Mouse (Mus musculus) limb, embryonic 11.5 days (tissue): Measurements from ENCODE around the gene Pdhx. TPM values are rescaled to one million over a fixed set of nuclear protein-coding genes. Genes with fewer than 3 reads are reported as not detected.

Experiments used
- ATAC-seq: fragments of 200-750 bp; cut with Nextera tagmentation; 2 replicates; pipeline ENCODE4 v1.8.0; 2017; ENCODE audit warnings: low read depth; ENCODE audit not compliant: insufficient number of reproducible peaks, low FRiP score, low TSS enrichment
- DNase-seq: peaks from one replicate; pipeline ENCODE4 v3.0.0-alpha.2; 2015; ENCODE audit warnings: low spot score
- H3K27ac ChIP-seq: fragments of 300-500 bp; sonication (generic); replicated peaks from 2 replicates; pipeline ENCODE4 v1.5.1; 2014; ENCODE audit warnings: low read depth, mild to moderate bottlenecking, low read length
- H3K27me3 ChIP-seq: fragments of 300-500 bp; sonication (generic); 2 replicates; pipeline ENCODE4 v1.6.1; 2014; ENCODE audit warnings: mild to moderate bottlenecking, low read length, mixed read lengths; ENCODE audit not compliant: control insufficient read depth, insufficient read depth
- H3K36me3 ChIP-seq: fragments of 300-500 bp; sonication (generic); 2 replicates; pipeline ENCODE4 v1.6.1; 2014; ENCODE audit warnings: mild to moderate bottlenecking, low read length, moderate library complexity, mixed read lengths; ENCODE audit not compliant: control insufficient read depth, insufficient read depth
- H3K4me1 ChIP-seq: fragments of 300-500 bp; sonication (generic); 2 replicates; pipeline ENCODE4 v1.6.1; 2014; ENCODE audit warnings: low read length, mixed read lengths; ENCODE audit not compliant: control insufficient read depth, insufficient read depth
- H3K4me2 ChIP-seq: fragments of 300-500 bp; sonication (generic); 2 replicates; pipeline ENCODE4 v1.6.1; 2014; ENCODE audit warnings: low read depth, mild to moderate bottlenecking, moderate library complexity; ENCODE audit not compliant: severe bottlenecking
- H3K4me3 ChIP-seq: fragments of 300-500 bp; sonication (generic); 2 replicates; pipeline ENCODE4 v1.5.1; 2014; ENCODE audit warnings: low read depth, low read length
- H3K9ac ChIP-seq: fragments of 300-500 bp; sonication (generic); 2 replicates; pipeline ENCODE4 v1.6.1; 2014; ENCODE audit warnings: mild to moderate bottlenecking, low read length
- H3K9me3 ChIP-seq: fragments of 300-500 bp; sonication (generic); 2 replicates; pipeline ENCODE4 v1.6.1; 2016; ENCODE audit warnings: low read length; ENCODE audit not compliant: control insufficient read depth
- WGBS: fragments of 180-500 bp; shearing (Covaris S2); extraction: QIAGEN DNeasy Blood & Tissue Kit; methylation state at CpG from one replicate; pipeline ENCODE4 v1.1.7; 2014; 5-methylcytosine and 5-hydroxymethylcytosine counted together
- polyA plus RNA-seq: library from polyadenylated mRNA; unstranded; fragments of >200 nt; fragmentation: Nextera tagmentation; extraction: Ambion mirVana; gene quantifications from 2 replicates; pipeline ENCODE4 v1.2.1, GENCODE M21; 2014

Gene Pdhx
- polyA plus RNA-seq, 1 experiment from 2014 or later: 43.3 TPM

DNA sequence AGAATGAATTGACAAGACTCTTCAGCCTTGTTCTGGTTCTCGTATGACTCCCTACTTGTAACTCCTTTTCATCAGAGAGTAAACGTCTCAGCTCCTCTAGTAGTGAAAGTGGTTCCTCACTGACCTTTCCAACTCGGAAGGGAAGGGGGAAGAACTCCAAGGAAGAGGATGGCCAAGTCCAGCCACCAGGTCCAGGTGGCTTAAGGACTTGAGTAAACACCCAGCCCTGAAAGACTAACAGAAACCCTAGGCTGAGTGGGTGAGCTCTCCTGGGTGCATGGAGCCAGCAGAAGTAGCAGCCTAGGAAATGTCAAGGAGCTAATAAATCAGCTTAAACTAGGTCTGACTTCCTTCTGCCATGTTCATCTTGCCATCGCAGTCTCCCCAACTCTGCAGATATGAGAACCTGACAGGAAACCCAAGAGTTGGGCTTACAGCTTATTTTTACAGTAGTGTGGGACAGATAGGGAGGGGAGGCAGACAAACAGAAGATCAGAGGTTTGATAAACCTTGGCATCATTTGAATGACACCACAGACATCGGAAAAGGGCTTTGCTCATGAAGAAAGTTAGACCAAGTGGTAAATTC is 97.9 kb downstream of the Pdhx start:
- no peaks in the 10 kb centered on the region for H3K27me3 ChIP-seq
- ATAC-seq (no peak), DNase-seq (no peak)
- no peaks in the 10 kb centered on the region for H3K4me1 ChIP-seq
- 87% methylated on average over 5 of the region's 5 CpGs for WGBS
- no peaks in the 10 kb centered on the region for H3K36me3 ChIP-seq
- no peak overlapping the region for H3K4me2 ChIP-seq
- H3K4me3 ChIP-seq: no peak overlapping the region
- H3K9ac ChIP-seq: no peak overlapping the region
- no peaks in the 10 kb centered on the region for H3K9me3 ChIP-seq
- H3K27ac ChIP-seq: no peak overlapping the region

DNA sequence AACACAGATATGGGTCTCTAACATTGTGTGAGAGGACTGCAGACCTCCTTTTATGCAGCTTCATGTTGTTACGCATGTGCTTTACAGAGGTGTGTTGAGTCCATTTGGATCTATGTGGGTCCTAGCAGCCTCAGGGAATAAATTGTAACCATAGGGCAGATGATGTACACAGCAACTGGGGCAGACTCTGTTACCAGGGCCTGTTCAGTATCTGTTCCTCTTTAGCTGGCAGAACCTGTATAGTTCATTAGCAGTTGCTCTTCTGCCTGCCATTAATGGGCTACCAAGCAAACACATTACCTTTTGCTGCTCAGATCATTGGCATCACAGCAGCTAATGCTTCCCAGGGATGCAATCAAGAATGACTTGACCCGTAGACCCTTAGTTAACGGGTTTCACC is 100.2 kb downstream of the Pdhx start:
- no peak overlapping the region for H3K9ac ChIP-seq
- no peaks in the 10 kb centered on the region for H3K27me3 ChIP-seq
- 86% methylated on average over 3 of the region's 3 CpGs for WGBS
- H3K36me3 ChIP-seq: no peaks in the 10 kb centered on the region
- ATAC-seq (no peak), DNase-seq (no peak)
- H3K4me3 ChIP-seq: no peak overlapping the region
- no peaks in the 10 kb centered on the region for H3K4me1 ChIP-seq
- no peak overlapping the region for H3K4me2 ChIP-seq
- H3K27ac ChIP-seq: no peak overlapping the region
- H3K9me3 ChIP-seq: no peaks in the 10 kb centered on the region

DNA sequence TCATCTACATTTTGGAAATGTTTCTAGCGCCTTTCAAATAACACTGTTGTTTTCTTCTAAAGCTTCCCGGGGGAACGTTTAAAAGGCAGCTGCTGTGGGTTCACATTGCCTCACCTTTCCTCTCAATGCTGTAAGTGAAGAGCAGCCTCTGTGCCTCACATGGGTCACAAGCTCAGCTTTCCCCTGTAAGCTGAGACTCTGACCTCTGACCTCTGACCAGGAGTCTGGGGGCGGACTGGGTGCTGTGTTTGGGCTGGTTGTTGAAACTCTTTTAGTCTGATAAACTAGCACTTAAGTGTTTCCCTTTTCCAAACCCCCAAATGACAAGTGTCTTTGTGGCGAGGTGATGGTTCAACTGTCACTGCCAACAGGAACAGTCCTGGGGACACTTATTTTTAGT is 100.7 kb downstream of the Pdhx start:
- ATAC-seq (no peak), DNase-seq (no peak)
- Histone ChIP-seq H3K4me3 (no peak overlapping the region), H3K4me2 (no peak overlapping the region), H3K27ac (no peak overlapping the region), H3K27me3 (no peaks in the 10 kb centered on the region), H3K9me3 (no peaks in the 10 kb centered on the region), H3K9ac (no peak overlapping the region), H3K4me1 (no peaks in the 10 kb centered on the region), H3K36me3 (no peaks in the 10 kb centered on the region)
- WGBS: 49% methylated on average over 5 of the region's 5 CpGs

DNA sequence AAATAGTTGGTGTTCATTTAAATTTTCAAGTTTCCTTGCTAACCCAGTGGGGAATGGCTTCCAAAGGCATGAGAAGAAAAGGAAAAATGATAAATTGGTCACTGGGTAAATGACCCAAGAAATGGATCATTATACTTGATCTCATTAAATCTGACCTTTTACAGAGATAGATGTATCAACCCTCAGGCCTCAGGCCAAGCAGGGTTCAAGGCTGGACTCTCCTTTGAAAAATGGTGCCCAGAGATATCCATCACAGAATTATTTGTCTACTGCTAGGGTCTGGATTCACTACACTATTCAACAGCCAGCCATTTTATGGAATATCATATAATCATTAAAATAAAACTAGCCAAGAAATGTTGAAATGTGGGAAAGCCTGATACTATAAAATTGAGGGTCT is 101.4 kb downstream of the Pdhx start:
- no peaks in the 10 kb centered on the region for H3K4me1 ChIP-seq
- no peak overlapping the region for H3K4me3 ChIP-seq
- no peak overlapping the region for H3K9ac ChIP-seq
- H3K9me3 ChIP-seq: no peaks in the 10 kb centered on the region
- H3K27me3 ChIP-seq: no peaks in the 10 kb centered on the region
- no peak overlapping the region for H3K4me2 ChIP-seq
- ATAC-seq: no peak
- no peaks in the 10 kb centered on the region for H3K36me3 ChIP-seq
- H3K27ac ChIP-seq: no peak overlapping the region
- DNase-seq: no peak

Other genes with a start within 250 kb of the Pdhx start
- 2.6 and 3.6 TPM in 2 replicates for gene Cd44, start 171.8 kb downstream of the Pdhx start, polyA plus RNA-seq
- 78.4 and 78.5 TPM in 2 replicates for gene Apip, start 162 bp upstream of the Pdhx start, polyA plus RNA-seq
- 0.17 TPM in 1 of 2 replicates, not detected in the other for gene Ehf, start 229.8 kb upstream of the Pdhx start, polyA plus RNA-seq